Mouse (Mus musculus) leukemia stem cell, adult 10-12 weeks (primary cell): ENCODE results near the gene Gm47955. TPM values are rescaled to one million over a fixed set of nuclear protein-coding genes. Genes with fewer than 3 reads are reported as not detected.

Source experiments
- polyA plus RNA-seq: library from polyadenylated mRNA; stranded (reverse); fragments of >175 nt; gene quantifications from 2 replicates; pipeline ENCODE4 v1.2.3, GENCODE M21; 2012; ENCODE audit warnings: low replicate concordance

The Gm47955 gene
- not detected in 2 replicates for polyA plus RNA-seq

DNA sequence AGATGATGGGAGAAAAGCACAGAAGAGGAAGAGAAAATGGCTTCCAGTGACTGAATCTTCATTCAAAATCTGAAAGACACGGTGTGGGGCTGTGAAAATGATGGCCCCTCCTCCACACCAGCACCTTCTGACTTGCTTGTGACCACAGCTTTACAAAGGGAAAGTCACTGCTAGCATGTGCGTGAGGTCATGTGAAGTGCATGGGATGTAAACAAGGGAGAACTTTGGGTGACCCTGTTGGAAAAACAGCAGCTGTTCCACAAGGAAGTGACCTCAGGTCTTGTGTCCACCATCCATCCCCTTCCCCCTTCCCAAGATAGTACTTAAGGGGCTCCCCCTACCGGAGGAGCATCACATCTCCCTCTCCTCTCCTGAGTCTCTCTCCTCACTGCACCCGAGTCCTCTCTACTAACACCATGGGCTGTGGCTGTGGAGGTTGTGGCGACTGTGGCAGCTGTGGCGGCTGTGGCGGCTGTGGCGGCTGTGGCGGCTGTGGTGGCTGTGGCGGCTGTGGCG lies at the start of gene Gm47955:
Gene Gm47955 (plus strand): TSS at position 417 of the 516 bp plus-strand sequence.

DNA sequence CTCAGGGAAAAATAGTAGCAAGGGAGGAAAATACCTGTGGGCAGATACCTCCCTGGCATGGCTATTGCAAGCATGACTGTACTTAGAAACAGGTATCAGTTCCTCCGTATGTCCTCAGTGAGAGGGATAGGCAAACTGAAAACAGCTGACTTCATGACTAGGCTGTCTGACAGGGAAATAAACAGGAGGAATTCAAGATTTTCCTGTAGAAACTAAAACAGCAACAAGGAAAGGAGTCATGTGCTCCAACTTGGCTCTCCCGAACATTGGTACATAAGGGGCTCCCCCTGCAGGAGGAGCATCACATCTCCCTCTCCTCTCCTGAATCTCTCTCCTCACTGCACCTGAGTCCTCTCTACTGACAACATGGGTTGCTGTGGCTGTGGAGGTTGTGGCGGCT lies 47.1 kb upstream of the Gm47955 start, which contains the start of gene A030005L19Rik:
Gene A030005L19Rik (plus strand): TSS at position 301 of the 400 bp plus-strand sequence.

GRCm38 (mm10) chr1:82924650-82925049 lies 35.4 kb upstream of the Gm47955 start, which contains the start of gene A030014E15Rik:
Gene A030014E15Rik (plus strand): TSS chr1:82924917.

DNA sequence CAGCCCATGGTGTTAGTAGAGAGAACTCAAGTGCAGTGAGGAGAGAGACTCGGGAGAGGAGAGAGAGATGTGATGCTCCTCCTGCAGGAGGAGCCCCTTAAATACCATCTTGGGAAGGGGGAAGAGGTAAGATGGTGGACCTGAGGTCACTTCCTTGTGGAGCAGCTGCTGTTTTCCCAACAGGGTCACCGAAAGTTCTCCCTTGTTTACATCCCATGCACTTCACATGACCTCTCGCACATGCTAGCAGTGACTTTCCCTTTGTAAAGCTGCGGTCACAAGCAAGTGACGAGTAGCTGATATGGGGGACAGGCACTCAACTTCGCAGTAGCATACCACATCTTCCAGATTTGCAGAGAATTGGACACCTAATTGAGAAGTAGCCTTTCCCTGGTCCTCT lies 28.8 kb upstream of the Gm47955 start, which contains the start of gene Gm6217:
Gene Gm6217 (minus strand): TSS at position 74 of the 400 bp plus-strand sequence.

GRCm38 (mm10) chr1:82943295-82943694 lies 16.8 kb upstream of the Gm47955 start, which contains the start of gene A030003K21Rik:
Gene A030003K21Rik (minus strand): TSS chr1:82943388.

GRCm38 (mm10) chr1:82955913-82956312 lies 4.2 kb upstream of the Gm47955 start, which contains the start of gene Gm7544:
Gene Gm7544 (minus strand): TSS chr1:82956013.

DNA sequence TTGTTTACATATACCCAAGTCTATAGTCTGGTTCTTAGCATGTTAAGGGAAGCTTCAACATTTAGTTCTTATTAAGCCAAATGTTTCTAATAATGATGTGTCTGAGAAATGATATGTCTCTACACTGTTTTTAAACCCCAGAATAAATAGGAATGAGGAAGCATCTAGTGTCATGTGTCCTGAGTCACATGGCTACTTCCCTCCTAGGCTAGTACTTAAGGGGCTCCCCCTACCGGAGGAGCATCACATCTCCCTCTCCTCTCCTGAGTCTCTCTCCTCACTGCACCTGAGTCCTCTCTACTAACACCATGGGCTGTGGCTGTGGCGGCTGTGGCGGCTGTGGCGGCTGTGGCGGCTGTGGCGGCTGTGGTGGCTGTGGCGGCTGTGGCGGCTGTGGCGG lies 40.2 kb downstream of the Gm47955 start, which contains the start of gene Gm47959:
Gene Gm47959 (plus strand): TSS at position 243 of the 400 bp plus-strand sequence.

Other genes with a start within 250 kb of the Gm47955 start
- 180 and 389 TPM in 2 replicates for gene Mff, start 235.4 kb upstream of the Gm47955 start, polyA plus RNA-seq
- gene Tm4sf20, start 191.8 kb upstream of the Gm47955 start, polyA plus RNA-seq: 0.11 TPM in 1 of 2 replicates, not detected in the other
- not detected in 2 replicates for gene Gm47791, start 189.0 kb upstream of the Gm47955 start, polyA plus RNA-seq
- 12.8 and 21.1 TPM in 2 replicates for gene Agfg1, start 120.8 kb upstream of the Gm47955 start, polyA plus RNA-seq
- gene A030005L19Rik, start 47.0 kb upstream of the Gm47955 start, polyA plus RNA-seq: 0.24 and 0.71 TPM in 2 replicates
- not detected in 2 replicates for gene A030014E15Rik, start 35.4 kb upstream of the Gm47955 start, polyA plus RNA-seq
- gene Gm6217, start 28.9 kb upstream of the Gm47955 start, polyA plus RNA-seq: not detected in 2 replicates
- gene A030003K21Rik, start 16.9 kb upstream of the Gm47955 start, polyA plus RNA-seq: not detected in 2 replicates
- gene Gm7544, start 4.3 kb upstream of the Gm47955 start, polyA plus RNA-seq: not detected in 2 replicates
- not detected in 2 replicates for gene Gm47959, start 40.3 kb downstream of the Gm47955 start, polyA plus RNA-seq
- gene Slc19a3, start 78.2 kb downstream of the Gm47955 start, polyA plus RNA-seq: 0.09 TPM in 1 of 2 replicates, not detected in the other
- not detected in 2 replicates for gene Krtap28-10, start 82.2 kb downstream of the Gm47955 start, polyA plus RNA-seq
- gene Gm47969, start 84.6 kb downstream of the Gm47955 start, polyA plus RNA-seq: not detected in 2 replicates
- gene A030005K14Rik, start 99.1 kb downstream of the Gm47955 start, polyA plus RNA-seq: not detected in 2 replicates
- not detected in 2 replicates for gene Krtap28-13, start 100.6 kb downstream of the Gm47955 start, polyA plus RNA-seq
- gene Ccl20, start 156.5 kb downstream of the Gm47955 start, polyA plus RNA-seq: not detected in 2 replicates
- gene Daw1, start 199.5 kb downstream of the Gm47955 start, polyA plus RNA-seq: not detected in 2 replicates